In the genomic region with DNA sequence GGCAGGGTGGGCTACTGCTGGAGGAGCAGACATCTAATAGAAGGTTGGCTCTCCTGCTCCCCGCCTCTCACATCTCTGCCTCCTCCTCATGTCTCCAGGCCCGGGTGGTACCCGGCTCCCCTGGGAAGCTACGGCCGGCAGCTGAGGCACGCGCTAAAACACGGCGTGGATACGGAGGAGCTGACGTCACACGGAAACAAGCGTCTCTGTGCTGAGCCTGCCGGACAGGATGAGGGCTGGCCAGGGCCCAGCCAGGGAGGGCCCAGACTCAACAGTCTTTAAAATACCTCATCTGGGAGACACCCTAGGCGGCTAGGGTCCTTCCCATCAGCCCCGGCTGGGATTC, we compare ENCODE assay signal across 8 mouse cellular contexts. TPM values are rescaled to one million over a fixed set of nuclear protein-coding genes. Genes with fewer than 3 reads are reported as not detected.
DNase-seq lines count a peak whose midpoint lies in the region; ATAC-seq and TF ChIP-seq lines count a peak whose summit lies in the region.

No protein-coding gene starts in this region.

- no peaks in the 10 kb centered on the region for H3K9me3 ChIP-seq in intestine, embryonic 16.5 days (ENCODE audit: control insufficient read depth, low read length)
- no peaks in the 10 kb centered on the region for H3K9me3 ChIP-seq in midbrain, embryonic 11.5 days (ENCODE audit: control insufficient read depth, low read length)

- H3K9ac ChIP-seq in intestine, embryonic 16.5 days (ENCODE audit: low read depth, low read length): peak overlapping the region; percentile 54
- peak overlapping the region; percentile 81 for H3K9ac ChIP-seq in midbrain, embryonic 11.5 days (ENCODE audit: low read length)

- H3K4me1 ChIP-seq in testis, adult 2 months (ENCODE audit: control insufficient read depth, insufficient read depth, low read length): peaks cover 11% of the 10 kb centered on the region
- peaks cover 5% of the 10 kb centered on the region for H3K4me1 ChIP-seq in intestine, embryonic 16.5 days (ENCODE audit: control insufficient read depth, insufficient read depth, low read length)
- peaks cover 10% of the 10 kb centered on the region for H3K4me1 ChIP-seq in midbrain, embryonic 11.5 days (ENCODE audit: control insufficient read depth, insufficient read depth, low read length)

- TF ChIP-seq CTCF in testis, adult 2 months (IDR thresholded peaks at IDR 0.05; ENCODE audit: control insufficient read depth, insufficient read depth, insufficient replicate concordance, low read depth, low read length): no peak

- TF ChIP-seq POLR2A in testis, adult 2 months (IDR thresholded peaks at IDR 0.05; ENCODE audit: control insufficient read depth, low read depth, low read length): no peak

- H3K36me3 ChIP-seq in testis, adult 2 months (ENCODE audit: control insufficient read depth, insufficient read depth, low read length): no peaks in the 10 kb centered on the region
- no peaks in the 10 kb centered on the region for H3K36me3 ChIP-seq in intestine, embryonic 16.5 days (ENCODE audit: control insufficient read depth, insufficient read depth, low read length)
- H3K36me3 ChIP-seq in midbrain, embryonic 11.5 days (ENCODE audit: control insufficient read depth, insufficient read depth, low read length): no peaks in the 10 kb centered on the region

- DNase-seq in testis, postnatal 14 days (ENCODE audit: low spot score): no peak
- peak; percentile 56 for DNase-seq in embryo, embryonic 11.5 days (ENCODE audit: low read depth, low spot score)
- DNase-seq in heart, adult 11 months: peak; percentile 97
- peak; percentile 71 for DNase-seq in left cerebral cortex, postnatal 4 days
- no peak for DNase-seq in midbrain, embryonic 11.5 days (ENCODE audit: low spot score, missing footprints)
- DNase-seq in telencephalon, adult 2 months (ENCODE audit: low read depth, low spot score): peak; percentile 83

- intact Hi-C loops in left cerebral cortex, postnatal 4 days (cut with DNase I): no loop called here

- H3K4me3 ChIP-seq in testis, adult 2 months (ENCODE audit: control insufficient read depth, low read depth, low read length): peak overlapping the region; percentile 71
- H3K4me3 ChIP-seq in intestine, embryonic 16.5 days (ENCODE audit: low read length): peak overlapping the region; percentile 48
- H3K4me3 ChIP-seq in midbrain, embryonic 11.5 days (ENCODE audit: low read depth, low read length): peak overlapping the region; percentile 57

- H3K27me3 ChIP-seq in testis, adult 2 months (ENCODE audit: control insufficient read depth, insufficient read depth, low read length): no peaks in the 10 kb centered on the region; the same call in none of the 2 replicates
- no peaks in the 10 kb centered on the region; the same call in 1 of the 2 replicates for H3K27me3 ChIP-seq in intestine, embryonic 16.5 days (replicated peaks; ENCODE audit: control insufficient read depth, insufficient read depth, low read length)
- peaks cover 8% of the 10 kb centered on the region for H3K27me3 ChIP-seq in midbrain, embryonic 11.5 days (ENCODE audit: control insufficient read depth, insufficient read depth, low read length)

- H3K27ac ChIP-seq in testis, adult 2 months (ENCODE audit: control insufficient read depth, insufficient read depth, low read depth, low read length): no peak overlapping the region
- peak overlapping the region; percentile 23; the same call in 1 of the 2 replicates for H3K27ac ChIP-seq in intestine, embryonic 16.5 days (ENCODE audit: low read length)
- H3K27ac ChIP-seq in midbrain, embryonic 11.5 days (ENCODE audit: low read depth, low read length): peak overlapping the region; percentile 58; the same call in 1 of the 2 replicates

- ATAC-seq in intestine, embryonic 16.5 days: peak; percentile 69
- ATAC-seq in midbrain, embryonic 11.5 days (ENCODE audit: low FRiP score): peak; percentile 92

- H3K4me2 ChIP-seq in intestine, embryonic 16.5 days (ENCODE audit: low read depth, low read length): peak overlapping the region; percentile 78
- peak overlapping the region; percentile 96 for H3K4me2 ChIP-seq in midbrain, embryonic 11.5 days

- WGBS in intestine, embryonic 16.5 days: 8% methylated on average over 16 of the region's 16 CpGs
- 2% methylated on average over 16 of the region's 16 CpGs for WGBS in midbrain, embryonic 11.5 days

RNA-seq across cellular contexts. Expression of gene Prkcz, which starts 15.6 kb away (rescaled TPM):
- polyA plus RNA-seq in testis, adult 2 months (2012; rRNA removed): 16.5 and 21.1 TPM in 2 replicates
- polyA plus RNA-seq in intestine, embryonic 16.5 days (2015; fragmentation: Nextera tagmentation; extraction: Ambion mirVana): 32.8 and 38.7 TPM in 2 replicates
- 100 to 1,000 TPM; 131 to 136 TPM for total RNA-seq in left cerebral cortex, postnatal 4 days (2021)
- 17.6 and 18.3 TPM in 2 replicates for polyA plus RNA-seq in midbrain, embryonic 11.5 days (2014; fragmentation: Nextera tagmentation; extraction: Ambion mirVana)

RNA-seq across cellular contexts. Expression of gene Gabrd, which starts 52.3 kb away (rescaled TPM):
- 0.17 and 0.26 TPM in 2 replicates for polyA plus RNA-seq in testis, adult 2 months (2012; rRNA removed)
- polyA plus RNA-seq in intestine, embryonic 16.5 days (2015; fragmentation: Nextera tagmentation; extraction: Ambion mirVana): 0.11 and 0.15 TPM in 2 replicates
- total RNA-seq in left cerebral cortex, postnatal 4 days (2021): 1 to 10 TPM; 7.3 to 7.7 TPM
- polyA plus RNA-seq in midbrain, embryonic 11.5 days (2014; fragmentation: Nextera tagmentation; extraction: Ambion mirVana): not detected in 2 replicates

Comparison
In these comparisons a context has a peak if more than half of its experiments do, and no peak if none do; other contexts are left out.
1. DNase-seq: peak in embryo, embryonic 11.5 days (single experiment), heart, adult 11 months (single experiment), left cerebral cortex, postnatal 4 days (single experiment) and telencephalon, adult 2 months (single experiment); none in testis, postnatal 14 days (single experiment) and midbrain, embryonic 11.5 days (single experiment).
2. Peak in every context shown above with its lines, with median percentiles within 50 percentile points of each other: H3K4me3 ChIP-seq.